Mouse (Mus musculus) stomach, postnatal 0 days (tissue): ENCODE results near the gene Mlf2. TPM values are rescaled to one million over a fixed set of nuclear protein-coding genes. Genes with fewer than 3 reads are reported as not detected.
"Not testable (repeated sequence)": the region's sequence is repeated elsewhere in the genome, so short reads cannot be mapped to it uniquely, and the experiment has no call there.

ENCODE experiments used
- ATAC-seq: fragments of 200-750 bp; cut with Nextera tagmentation; 2 replicates; pipeline ENCODE4 v1.8.0; 2017; ENCODE audit not compliant: low FRiP score, low TSS enrichment
- DNase-seq: peaks from one replicate; pipeline ENCODE4 v3.0.0-alpha.2; 2016; ENCODE audit warnings: low spot score
- H3K27ac ChIP-seq: fragments of 300-500 bp; sonication (generic); replicated peaks from 2 replicates; pipeline ENCODE4 v1.5.1; 2014; ENCODE audit warnings: mild to moderate bottlenecking, control low read depth
- H3K27me3 ChIP-seq: fragments of 300-500 bp; sonication (generic); 2 replicates; pipeline ENCODE4 v1.6.1; 2014; ENCODE audit warnings: low read length; ENCODE audit not compliant: control insufficient read depth, insufficient read depth
- H3K36me3 ChIP-seq: fragments of 300-500 bp; sonication (generic); 2 replicates; pipeline ENCODE4 v1.6.1; 2014; ENCODE audit warnings: low read length, mixed read lengths; ENCODE audit not compliant: control insufficient read depth, insufficient read depth
- H3K4me1 ChIP-seq: fragments of 300-500 bp; sonication (generic); replicated peaks from 2 replicates; pipeline ENCODE4 v1.6.1; 2014; ENCODE audit warnings: antibody characterized with exemption; ENCODE audit not compliant: control insufficient read depth, insufficient read depth
- H3K4me2 ChIP-seq: fragments of 300-500 bp; sonication (generic); replicated peaks from 2 replicates; pipeline ENCODE4 v1.6.1; 2014; ENCODE audit warnings: low read depth, mild to moderate bottlenecking, control low read depth, moderate library complexity
- H3K4me3 ChIP-seq: fragments of 300-500 bp; sonication (generic); 2 replicates; pipeline ENCODE4 v1.5.1; 2014; ENCODE audit warnings: low read depth, low read length, control low read depth
- H3K9ac ChIP-seq: fragments of 300-500 bp; sonication (generic); 2 replicates; pipeline ENCODE4 v1.6.1; 2014; ENCODE audit warnings: mild to moderate bottlenecking, low read length, control low read depth, mixed read lengths
- H3K9me3 ChIP-seq: fragments of 300-500 bp; sonication (generic); 2 replicates; pipeline ENCODE4 v1.6.1; 2016; ENCODE audit warnings: low read length; ENCODE audit not compliant: control insufficient read depth
- CTCF ChIP-seq: IDR thresholded peaks from 2 replicates; pipeline ENCODE4 v1.5.1; 2016; ENCODE audit warnings: antibody characterized with exemption, low read depth, mild to moderate bottlenecking, moderate library complexity
- EP300 ChIP-seq: optimal IDR thresholded peaks from 2 replicates; pipeline ENCODE3; 2016; ENCODE audit warnings: antibody characterized with exemption
- WGBS: fragments of 180-500 bp; shearing (Covaris S2); extraction: QIAGEN DNeasy Blood & Tissue Kit; methylation state at CpG from one replicate; pipeline ENCODE4 v1.1.7; 2014; 5-methylcytosine and 5-hydroxymethylcytosine counted together
- polyA plus RNA-seq: library from polyadenylated mRNA; unstranded; fragments of >200 nt; fragmentation: Nextera tagmentation; extraction: Ambion mirVana; gene quantifications from 2 replicates; pipeline ENCODE4 v1.2.1, GENCODE M21; 2015

Mlf2 gene
- polyA plus RNA-seq, 1 experiment from 2014 or later: 312 TPM

DNA sequence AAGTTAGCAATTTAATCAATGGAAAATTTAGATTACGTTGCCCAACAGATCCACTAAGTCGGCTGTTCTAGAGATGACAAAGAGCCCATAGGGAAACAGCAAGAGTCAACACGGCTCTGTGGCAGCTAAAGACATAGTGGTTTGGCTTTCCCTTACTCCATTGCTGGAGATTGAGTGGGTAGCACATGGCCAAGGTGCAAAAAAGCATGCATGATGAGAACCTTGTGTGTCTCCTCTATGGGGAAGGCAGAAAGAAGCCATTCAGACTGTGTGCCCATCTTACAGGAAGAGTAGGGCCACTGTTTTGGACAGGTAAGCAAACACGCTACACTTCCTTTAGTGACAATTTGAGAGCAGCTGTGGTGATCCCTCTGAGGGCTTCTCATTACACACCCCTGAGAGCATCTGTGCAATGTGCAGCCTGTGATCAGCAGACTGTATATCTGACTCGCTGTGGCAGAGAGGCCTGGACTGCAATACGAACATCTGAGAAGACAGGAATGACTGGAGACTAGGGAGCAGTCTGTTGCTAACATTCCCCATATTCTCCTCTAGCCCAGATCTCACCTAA lies 42.5 kb upstream of the Mlf2 start:
- no peak overlapping the region for H3K4me2 ChIP-seq
- H3K27ac ChIP-seq: no peak overlapping the region
- WGBS: 85% methylated on average over 6 of the region's 6 CpGs
- no peaks in the 10 kb centered on the region for H3K27me3 ChIP-seq
- H3K4me1 ChIP-seq: no peaks in the 10 kb centered on the region
- DNase-seq: no peak
- no peak overlapping the region for H3K4me3 ChIP-seq
- no peaks in the 10 kb centered on the region for H3K36me3 ChIP-seq
- no peaks in the 10 kb centered on the region for H3K9me3 ChIP-seq
- no peak for ATAC-seq
- TF ChIP-seq EP300 (no peak), CTCF (no peak)
- H3K9ac ChIP-seq: no peak overlapping the region

GRCm38 (mm10) chr6:124890997-124891396 lies 40.2 kb upstream of the Mlf2 start:
- Histone ChIP-seq H3K27ac (no peak overlapping the region), H3K4me3 (no peak overlapping the region), H3K9me3 (no peaks in the 10 kb centered on the region), H3K36me3 (no peaks in the 10 kb centered on the region), H3K4me2 (no peak overlapping the region), H3K4me1 (no peaks in the 10 kb centered on the region), H3K9ac (no peak overlapping the region), H3K27me3 (no peaks in the 10 kb centered on the region)
- DNase-seq: no peak
- TF ChIP-seq EP300 (no peak), CTCF (no peak)
- no peak for ATAC-seq
- WGBS: 58% methylated on average over 6 of the region's 6 CpGs

DNA sequence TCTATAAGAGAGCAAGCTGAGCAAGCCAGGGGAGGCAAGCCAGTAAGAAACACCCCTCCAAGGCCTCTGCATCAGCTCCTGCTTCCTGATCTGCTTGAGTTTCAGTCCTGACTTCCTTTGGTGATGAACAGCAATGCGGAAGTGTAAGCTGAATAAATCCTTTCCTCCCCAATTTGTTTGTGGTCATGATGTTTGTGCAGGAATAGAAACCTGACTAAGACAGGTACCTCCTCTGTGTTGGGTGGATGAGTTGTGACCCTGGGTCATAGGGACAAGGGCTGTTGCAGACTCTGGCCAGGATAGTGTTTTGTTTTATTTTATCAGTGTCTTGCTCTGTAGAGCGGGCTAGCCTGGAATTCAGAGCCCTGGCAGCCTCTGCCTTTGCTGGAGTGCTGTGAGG lies 37.1 kb upstream of the Mlf2 start:
- DNase-seq, ATAC-seq, H3K9me3 ChIP-seq, H3K36me3 ChIP-seq, H3K27me3 ChIP-seq, H3K4me1 ChIP-seq, H3K4me3 ChIP-seq, H3K27ac ChIP-seq, H3K9ac ChIP-seq, H3K4me2 ChIP-seq: not testable (repeated sequence)
- WGBS: 84% methylated on average over 2 of the region's 2 CpGs

- Histone ChIP-seq H3K4me1 (no peaks in the 10 kb centered on the region), H3K27me3 (no peaks in the 10 kb centered on the region), H3K4me3 (no peak overlapping the region), H3K4me2 (no peak overlapping the region), H3K9me3 (no peaks in the 10 kb centered on the region), H3K9ac (no peak overlapping the region), H3K27ac (no peak overlapping the region), H3K36me3 (no peaks in the 10 kb centered on the region)
- 35% methylated on average over 3 of the region's 3 CpGs for WGBS
- DNase-seq (no peak), ATAC-seq (no peak)
- TF ChIP-seq EP300 (no peak), CTCF (no peak)
Measured at GRCm38 (mm10) chr6:124898359-124898758, 32.8 kb upstream of the Mlf2 start.

- ATAC-seq (no peak), DNase-seq (no peak)
- H3K36me3 ChIP-seq: no peaks in the 10 kb centered on the region
- 52% methylated on average over 8 of the region's 8 CpGs for WGBS
- H3K9ac ChIP-seq: no peak overlapping the region
- H3K4me1 ChIP-seq: no peaks in the 10 kb centered on the region
- H3K9me3 ChIP-seq: no peaks in the 10 kb centered on the region
- no peak overlapping the region for H3K27ac ChIP-seq
- no peak for TF ChIP-seq EP300
- no peak for TF ChIP-seq CTCF
- H3K27me3 ChIP-seq: no peaks in the 10 kb centered on the region
- no peak overlapping the region for H3K4me2 ChIP-seq
- no peak overlapping the region for H3K4me3 ChIP-seq
Measured at GRCm38 (mm10) chr6:124900056-124900800, 31.0 kb upstream of the Mlf2 start.

DNA sequence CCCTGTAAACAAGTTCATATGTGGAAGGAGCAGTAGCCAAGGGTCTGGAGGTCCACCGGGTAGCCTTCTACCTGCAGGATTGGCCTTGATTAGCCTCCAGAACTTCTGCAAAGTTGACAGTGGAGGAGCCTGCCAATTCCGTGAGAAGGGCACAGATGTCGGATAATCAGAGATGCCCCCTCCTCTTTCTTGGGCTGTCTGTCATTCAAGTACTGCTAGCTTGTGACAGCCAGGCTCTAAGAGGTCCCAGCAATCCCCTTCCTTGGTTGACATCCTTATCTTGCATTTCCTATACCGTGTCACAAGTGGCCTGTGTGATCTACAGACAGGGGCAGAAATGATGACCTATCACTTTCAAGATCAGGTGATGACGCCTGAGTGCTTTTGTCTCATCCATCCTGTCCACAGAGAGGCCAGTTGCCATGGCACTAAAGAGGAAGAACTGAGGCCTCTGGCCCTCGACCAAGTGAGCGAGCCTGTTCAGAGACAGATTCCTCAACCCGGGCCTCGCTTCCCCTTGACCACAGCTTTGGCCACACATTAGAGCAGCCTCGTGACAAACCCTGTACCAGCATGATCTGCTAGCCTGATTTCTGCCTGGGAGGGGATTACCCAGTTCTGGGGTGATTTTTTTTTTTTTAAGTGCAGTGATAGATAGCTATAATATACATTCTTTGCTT lies 30.2 kb upstream of the Mlf2 start:
- TF ChIP-seq CTCF: no peak
- TF ChIP-seq EP300: no peak
- ATAC-seq: no peak
- Histone ChIP-seq H3K4me3 (no peak overlapping the region), H3K9me3 (no peaks in the 10 kb centered on the region), H3K27me3 (no peaks in the 10 kb centered on the region), H3K36me3 (no peaks in the 10 kb centered on the region), H3K4me2 (no peak overlapping the region), H3K4me1 (no peaks in the 10 kb centered on the region), H3K9ac (no peak overlapping the region), H3K27ac (no peak overlapping the region)
- WGBS: 62% methylated on average over 10 of the region's 10 CpGs
- DNase-seq: no peak
